Mouse (Mus musculus) intestine, embryonic 14.5 days (tissue): Measurements from ENCODE around the gene Tmc3. TPM values are rescaled to one million over a fixed set of nuclear protein-coding genes. Genes with fewer than 3 reads are reported as not detected.

Source experiments
- ATAC-seq: fragments of 200-750 bp; cut with Nextera tagmentation; replicated peaks from 2 replicates; pipeline ENCODE4 v1.8.0; 2017; ENCODE audit warnings: low read depth, moderate number of reproducible peaks, moderate TSS enrichment, moderate library complexity; ENCODE audit not compliant: low FRiP score, low TSS enrichment
- DNase-seq: peaks from one replicate; pipeline ENCODE4 v3.0.0-alpha.2; 2018; ENCODE audit warnings: low spot score
- H3K27ac ChIP-seq: fragments of 300-500 bp; sonication (generic); 2 replicates; pipeline ENCODE4 v1.5.1; 2014; ENCODE audit warnings: low read depth, mild to moderate bottlenecking, control low read depth
- H3K27me3 ChIP-seq: fragments of 300-500 bp; sonication (generic); replicated peaks from 2 replicates; pipeline ENCODE4 v1.6.1; 2014; ENCODE audit warnings: low read length, control low read depth; ENCODE audit not compliant: control insufficient read depth, insufficient read depth
- H3K36me3 ChIP-seq: fragments of 300-500 bp; sonication (generic); 2 replicates; pipeline ENCODE4 v1.6.1; 2014; ENCODE audit warnings: low read length, control low read depth; ENCODE audit not compliant: control insufficient read depth, insufficient read depth
- H3K4me1 ChIP-seq: fragments of 300-500 bp; sonication (generic); replicated peaks from 2 replicates; pipeline ENCODE4 v1.6.1; 2014; ENCODE audit warnings: low read length, control low read depth, mixed read lengths; ENCODE audit not compliant: control insufficient read depth, insufficient read depth
- H3K4me2 ChIP-seq: fragments of 300-500 bp; sonication (generic); 2 replicates; pipeline ENCODE4 v1.6.1; 2014; ENCODE audit warnings: low read length
- H3K4me3 ChIP-seq: fragments of 300-500 bp; sonication (generic); 2 replicates; pipeline ENCODE4 v1.5.1; 2014; ENCODE audit warnings: low read depth, low read length, control low read depth, mixed read lengths
- H3K9ac ChIP-seq: fragments of 300-500 bp; sonication (generic); 2 replicates; pipeline ENCODE4 v1.6.1; 2014; ENCODE audit warnings: mild to moderate bottlenecking, low read length
- H3K9me3 ChIP-seq: fragments of 300-500 bp; sonication (generic); 2 replicates; pipeline ENCODE4 v1.6.1; 2016; ENCODE audit warnings: low read length, control low read depth; ENCODE audit not compliant: control insufficient read depth
- WGBS: fragments of 180-500 bp; shearing (Covaris S2); extraction: QIAGEN DNeasy Blood & Tissue Kit; methylation state at CpG from one replicate; pipeline ENCODE4 v1.1.7; 2014; 5-methylcytosine and 5-hydroxymethylcytosine counted together
- polyA plus RNA-seq: library from polyadenylated mRNA; unstranded; fragments of >200 nt; fragmentation: Nextera tagmentation; extraction: Ambion mirVana; gene quantifications from 2 replicates; pipeline ENCODE4 v1.2.1, GENCODE M21; 2014

Tmc3 gene
- polyA plus RNA-seq, 1 experiment from 2014 or later, result 1.2 TPM

GRCm38 (mm10) chr7:83627369-83627768 is 42.6 kb downstream of the Tmc3 start:
- no peaks in the 10 kb centered on the region for H3K36me3 ChIP-seq
- H3K27me3 ChIP-seq, result no peaks in the 10 kb centered on the region
- H3K4me2 ChIP-seq, result no peak overlapping the region
- no peaks in the 10 kb centered on the region for H3K9me3 ChIP-seq
- WGBS, result 84% methylated on average over 4 of the region's 4 CpGs
- H3K4me3 ChIP-seq, result no peak overlapping the region
- no peak overlapping the region for H3K9ac ChIP-seq
- H3K4me1 ChIP-seq, result peaks cover 9% of the 10 kb centered on the region; the same call in 1 of the 2 replicates
- H3K27ac ChIP-seq, result 0 out of 2 replicates have a peak overlapping the region, but pooled peaks have one; percentile 45
- no peak for DNase-seq
- 0 out of 2 replicates have a peak, but pooled peaks have one; percentile 20 for ATAC-seq

- DNase-seq (peak; percentile 62), ATAC-seq (no peak; the same call in 1 of the 2 replicates)
- H3K4me1 ChIP-seq, result peaks cover 19% of the 10 kb centered on the region
- H3K36me3 ChIP-seq, result peaks cover 1% of the 10 kb centered on the region; the same call in 1 of the 2 replicates
- 11% methylated on average over 11 of the region's 11 CpGs for WGBS
- peak overlapping the region; percentile 79 for H3K4me2 ChIP-seq
- H3K9me3 ChIP-seq, result no peaks in the 10 kb centered on the region
- peak overlapping the region; percentile 71; the same call in 1 of the 2 replicates for H3K9ac ChIP-seq
- H3K4me3 ChIP-seq, result peak overlapping the region; percentile 62
- peak overlapping the region; percentile 30; the same call in 1 of the 2 replicates for H3K27ac ChIP-seq
- H3K27me3 ChIP-seq, result no peaks in the 10 kb centered on the region
These were observed 46.5 kb downstream of the Tmc3 start for GRCm38 (mm10) chr7:83631073-83631827.

GRCm38 (mm10) chr7:83631828-83632681 is 47.3 kb downstream of the Tmc3 start, which contains the start of gene Stard5:
Gene Stard5, plus strand, starts transcription at chr7:83631959.
- 1% methylated on average over 35 of the region's 35 CpGs for WGBS
- H3K9ac ChIP-seq, result peak within 1 kb of the TSS; percentile 71
- no peaks in the 10 kb centered on the region for H3K9me3 ChIP-seq
- H3K27me3 ChIP-seq, result no peaks in the 10 kb centered on the region
- ATAC-seq (peak; percentile 92), DNase-seq (peak; percentile 95)
- H3K4me2 ChIP-seq, result peak within 1 kb of the TSS; percentile 79
- H3K27ac ChIP-seq, result peak within 1 kb of the TSS; percentile 43
- H3K36me3 ChIP-seq, result peaks cover 9% of the 10 kb centered on the region
- H3K4me1 ChIP-seq, result peaks cover 19% of the 10 kb centered on the region
- H3K4me3 ChIP-seq, result peak within 1 kb of the TSS; percentile 62

GRCm38 (mm10) chr7:83632682-83633120 is 48.0 kb downstream of the Tmc3 start:
- H3K9me3 ChIP-seq, result no peaks in the 10 kb centered on the region

DNA sequence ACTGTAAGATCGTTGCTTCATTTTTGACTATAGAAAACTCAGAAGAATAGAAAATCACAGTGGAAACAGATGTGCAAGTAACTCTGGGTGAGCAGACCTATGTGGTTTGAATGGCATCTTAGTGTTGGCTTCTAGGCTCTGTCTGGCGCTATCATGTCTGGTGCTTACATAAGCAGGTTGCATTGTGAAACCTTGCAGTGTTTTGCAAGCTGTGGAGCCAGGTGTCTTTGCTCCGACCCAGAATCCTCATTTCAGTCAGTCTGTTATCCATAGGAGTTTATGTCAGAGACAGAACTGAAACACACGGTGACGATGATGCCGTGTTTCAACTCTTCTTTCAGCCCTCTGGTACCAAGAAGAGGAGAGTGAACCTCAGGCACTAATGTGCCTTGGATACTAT is 49.1 kb downstream of the Tmc3 start:
- no peaks in the 10 kb centered on the region for H3K9me3 ChIP-seq
- 76% methylated on average over 6 of the region's 6 CpGs for WGBS
- peaks cover 26% of the 10 kb centered on the region for H3K36me3 ChIP-seq
- no peak overlapping the region for H3K4me3 ChIP-seq
- H3K9ac ChIP-seq, result no peak overlapping the region
- no peak overlapping the region for H3K4me2 ChIP-seq
- DNase-seq (no peak), ATAC-seq (no peak)
- H3K27ac ChIP-seq, result no peak overlapping the region
- peaks cover 19% of the 10 kb centered on the region for H3K4me1 ChIP-seq
- H3K27me3 ChIP-seq, result no peaks in the 10 kb centered on the region

More at GRCm38 (mm10) chr7:83632682-83633120, 48.0 kb downstream of the Tmc3 start:
- WGBS, result 28% methylated on average over 6 of the region's 6 CpGs
- peak overlapping the region; percentile 62 for H3K4me3 ChIP-seq
- ATAC-seq, result no peak
- H3K27me3 ChIP-seq, result no peaks in the 10 kb centered on the region
- H3K27ac ChIP-seq, result no peak overlapping the region
- peaks cover 15% of the 10 kb centered on the region for H3K36me3 ChIP-seq
- peak overlapping the region; percentile 79 for H3K4me2 ChIP-seq
- DNase-seq, result no peak
- H3K9ac ChIP-seq, result peak overlapping the region; percentile 71; the same call in 1 of the 2 replicates
- H3K4me1 ChIP-seq, result peaks cover 19% of the 10 kb centered on the region

GRCm38 (mm10) chr7:83635726-83636125 is 51.0 kb downstream of the Tmc3 start:
- H3K4me2 ChIP-seq, result no peak overlapping the region
- peaks cover 33% of the 10 kb centered on the region for H3K36me3 ChIP-seq
- H3K4me1 ChIP-seq, result peaks cover 17% of the 10 kb centered on the region
- no peak for DNase-seq
- no peaks in the 10 kb centered on the region for H3K9me3 ChIP-seq
- no peak overlapping the region for H3K27ac ChIP-seq
- H3K27me3 ChIP-seq, result no peaks in the 10 kb centered on the region
- ATAC-seq, result no peak
- H3K4me3 ChIP-seq, result no peak overlapping the region
- no peak overlapping the region for H3K9ac ChIP-seq
- WGBS, result 74% methylated on average over 2 of the region's 2 CpGs

GRCm38 (mm10) chr7:83636425-83636824 is 51.7 kb downstream of the Tmc3 start:
- H3K27me3 ChIP-seq, result no peaks in the 10 kb centered on the region
- H3K27ac ChIP-seq, result no peak overlapping the region
- H3K36me3 ChIP-seq, result peaks cover 40% of the 10 kb centered on the region
- WGBS, result 89% methylated on average over 8 of the region's 8 CpGs
- H3K4me2 ChIP-seq, result no peak overlapping the region
- no peaks in the 10 kb centered on the region for H3K9me3 ChIP-seq
- H3K4me1 ChIP-seq, result peaks cover 10% of the 10 kb centered on the region
- H3K9ac ChIP-seq, result no peak overlapping the region
- DNase-seq, result no peak
- no peak for ATAC-seq
- H3K4me3 ChIP-seq, result no peak overlapping the region

DNA sequence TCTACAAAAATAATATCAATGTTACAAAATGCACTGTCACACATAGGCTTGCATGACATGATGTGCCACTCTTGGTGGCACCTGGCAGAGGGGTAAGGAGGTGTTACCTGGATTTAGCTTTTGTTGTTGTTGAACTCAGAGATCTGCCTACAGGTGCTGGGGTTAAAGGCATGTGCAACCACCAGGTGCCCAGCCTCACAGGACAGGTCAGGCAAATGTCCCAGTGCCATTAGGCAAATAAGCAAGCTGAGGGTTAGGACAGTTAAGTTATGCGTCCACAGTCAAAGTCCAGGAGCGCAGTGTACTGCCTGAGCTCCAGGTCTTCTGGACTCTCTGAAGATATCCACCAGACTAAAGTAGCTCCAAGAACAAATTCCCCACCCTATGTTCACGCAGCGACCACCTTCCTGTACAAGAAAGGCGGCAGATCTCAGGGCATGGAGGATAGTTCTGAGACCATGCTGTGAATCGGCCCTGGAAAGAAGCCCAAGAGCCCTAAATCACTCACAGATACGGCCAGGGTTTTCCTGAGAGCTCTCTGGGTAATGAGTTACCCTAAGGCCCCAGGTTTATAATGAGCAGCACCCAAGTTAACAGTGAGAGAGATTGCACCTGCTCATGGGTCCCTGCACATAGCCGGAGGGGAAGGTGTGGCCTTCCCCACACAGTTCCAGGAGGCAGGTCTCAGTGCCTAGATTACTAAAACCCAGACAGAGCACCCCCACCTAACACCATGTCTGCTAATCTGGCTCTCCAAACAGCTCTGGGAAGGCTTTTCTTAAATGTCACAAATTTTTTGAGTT is 53.3 kb downstream of the Tmc3 start:
- no peak for ATAC-seq

More for the DNA sequence above, 53.3 kb downstream of the Tmc3 start:
- WGBS, result 80% methylated on average over 8 of the region's 8 CpGs
- Histone ChIP-seq H3K4me2 (no peak overlapping the region), H3K4me3 (no peak overlapping the region), H3K9me3 (no peaks in the 10 kb centered on the region), H3K4me1 (peaks cover 4% of the 10 kb centered on the region), H3K36me3 (peaks cover 55% of the 10 kb centered on the region), H3K9ac (no peak overlapping the region), H3K27me3 (no peaks in the 10 kb centered on the region), H3K27ac (no peak overlapping the region)
- DNase-seq, result no peak
